Mouse (Mus musculus): Measurements from ENCODE around the gene Anxa9.

Anxa9 gene

GRCm38 (mm10) chr3:95282865-95283588 is 23.9 kb downstream of the Anxa9 start:
- DNase-seq: peak; percentile 89 to 92

GRCm38 (mm10) chr3:95282381-95282864 is 24.6 kb downstream of the Anxa9 start:
- peak; percentile 71 to 75 for DNase-seq

- peak; percentile 99 for DNase-seq
These were observed 25.5 kb downstream of the Anxa9 start, which contains the start of the genes Mindy1 and Prune1 for GRCm38 (mm10) chr3:95281216-95282126. TSS of gene Mindy1 (plus strand) at chr3:95281345. TSS of gene Prune1 (minus strand) at chr3:95282076.

GRCm38 (mm10) chr3:95280747-95281146 is 26.2 kb downstream of the Anxa9 start:
- peak; percentile 50 to 54 for DNase-seq

GRCm38 (mm10) chr3:95277149-95277551 is 29.8 kb downstream of the Anxa9 start:
- no peak for DNase-seq

- no peak for DNase-seq
These were observed 30.5 kb downstream of the Anxa9 start for GRCm38 (mm10) chr3:95276428-95276934.

GRCm38 (mm10) chr3:95275161-95275560 is 31.8 kb downstream of the Anxa9 start:
- DNase-seq: no peak

- DNase-seq: no peak
These were observed 32.5 kb downstream of the Anxa9 start for GRCm38 (mm10) chr3:95274453-95274852.

- no peak for DNase-seq
These were observed 33.5 kb downstream of the Anxa9 start for GRCm38 (mm10) chr3:95273471-95273870.

GRCm38 (mm10) chr3:95270766-95271364 is 36.1 kb downstream of the Anxa9 start:
- DNase-seq: no peak

- DNase-seq: no peak
These were observed 37.2 kb downstream of the Anxa9 start for GRCm38 (mm10) chr3:95269789-95270188.

GRCm38 (mm10) chr3:95267855-95268254 is 39.1 kb downstream of the Anxa9 start:
- DNase-seq: no peak

GRCm38 (mm10) chr3:95266052-95266451 is 40.9 kb downstream of the Anxa9 start:
- DNase-seq: no peak

GRCm38 (mm10) chr3:95264724-95265123 is 42.3 kb downstream of the Anxa9 start:
- no peak for DNase-seq

GRCm38 (mm10) chr3:95263089-95263739 is 43.8 kb downstream of the Anxa9 start:
- peak; percentile 72 to 84 for DNase-seq

GRCm38 (mm10) chr3:95261975-95262374 is 45.0 kb downstream of the Anxa9 start:
- DNase-seq: no peak

- no peak for DNase-seq
These were observed 50.0 kb downstream of the Anxa9 start for GRCm38 (mm10) chr3:95256931-95257330.

- peak; percentile 42 to 57 for DNase-seq
These were observed 56.1 kb downstream of the Anxa9 start, which contains the start of gene Bnipl for GRCm38 (mm10) chr3:95250783-95251424. TSS of gene Bnipl (minus strand) at chr3:95251193.

- no peak for DNase-seq
These were observed 56.6 kb downstream of the Anxa9 start for GRCm38 (mm10) chr3:95250361-95250760.

GRCm38 (mm10) chr3:95247660-95248336 is 59.2 kb downstream of the Anxa9 start:
- no peak for DNase-seq

All from lung, postnatal 4 days (tissue).